Mouse (Mus musculus) olfactory bulb, adult 2 months (tissue): ENCODE data around the gene Abr.

Source experiments
- CTCF ChIP-seq: fragments of 200-500 bp; IDR thresholded peaks from 2 replicates; pipeline ENCODE4 v1.5.1; 2012; ENCODE audit warnings: low read depth, mild to moderate bottlenecking, low read length, moderate library complexity; ENCODE audit not compliant: insufficient read depth
- POLR2A ChIP-seq: fragments of 200-500 bp; IDR thresholded peaks from 2 replicates; pipeline ENCODE4 v1.6.1; 2012; ENCODE audit warnings: mild to moderate bottlenecking, low read depth, low read length, moderate library complexity; ENCODE audit not compliant: insufficient read depth

- TF ChIP-seq CTCF (no peak), POLR2A (no peak)
Measured at GRCm38 (mm10) chr11:76425749-76426148, 196.4 kb downstream of the Abr start.
